Mouse (Mus musculus) hindbrain, postnatal 0 days (tissue): ENCODE data around the gene 4931409K22Rik. TPM values are rescaled to one million over a fixed set of nuclear protein-coding genes. Genes with fewer than 3 reads are reported as not detected.

Source experiments
- ATAC-seq: fragments of 200-750 bp; cut with Nextera tagmentation; 2 replicates; pipeline ENCODE4 v1.8.0; 2017; ENCODE audit warnings: mild to moderate bottlenecking, moderate TSS enrichment, moderate library complexity
- DNase-seq: peaks from one replicate; pipeline ENCODE4 v3.0.0-alpha.2; 2015; ENCODE audit warnings: low spot score
- H3K27ac ChIP-seq: fragments of 300-500 bp; sonication (generic); 2 replicates; pipeline ENCODE4 v1.5.1; 2014; ENCODE audit warnings: mild to moderate bottlenecking
- H3K27me3 ChIP-seq: fragments of 300-500 bp; sonication (generic); 2 replicates; pipeline ENCODE4 v1.6.1; 2014; ENCODE audit warnings: low read length, mixed read lengths; ENCODE audit not compliant: insufficient read depth
- H3K36me3 ChIP-seq: fragments of 300-500 bp; sonication (generic); 2 replicates; pipeline ENCODE4 v1.6.1; 2014; ENCODE audit warnings: low read length, mixed read lengths; ENCODE audit not compliant: insufficient read depth
- H3K4me1 ChIP-seq: fragments of 300-500 bp; sonication (generic); 2 replicates; pipeline ENCODE4 v1.6.1; 2014; ENCODE audit warnings: antibody characterized with exemption, low read length, mixed read lengths; ENCODE audit not compliant: insufficient read depth
- H3K4me2 ChIP-seq: fragments of 300-500 bp; sonication (generic); 2 replicates; pipeline ENCODE4 v1.6.1; 2014; ENCODE audit warnings: low read depth, mild to moderate bottlenecking, low read length, moderate library complexity, mixed read lengths
- H3K4me3 ChIP-seq: fragments of 300-500 bp; sonication (generic); 2 replicates; pipeline ENCODE4 v1.5.1; 2014; ENCODE audit warnings: low read length
- H3K9ac ChIP-seq: fragments of 300-500 bp; sonication (generic); replicated peaks from 2 replicates; pipeline ENCODE4 v1.6.1; 2014; ENCODE audit warnings: mild to moderate bottlenecking, low read length, moderate library complexity, mixed read lengths
- H3K9me3 ChIP-seq: fragments of 300-500 bp; sonication (generic); 2 replicates; pipeline ENCODE4 v1.6.1; 2016; ENCODE audit warnings: low read length, mixed read lengths
- CTCF ChIP-seq: IDR thresholded peaks from 2 replicates; pipeline ENCODE4 v1.5.1; 2016; ENCODE audit warnings: antibody characterized with exemption, control low read depth, low read depth
- whole genome bisulfite sequencing: fragments of 180-500 bp; shearing (Covaris S2); extraction: QIAGEN DNeasy Blood & Tissue Kit; methylation state at CpG from one replicate; pipeline ENCODE4 v1.1.7; 2014; 5-methylcytosine and 5-hydroxymethylcytosine counted together
- polyA plus RNA-seq: library from polyadenylated mRNA; unstranded; fragments of >200 nt; fragmentation: Nextera tagmentation; extraction: Ambion mirVana; gene quantifications from 2 replicates; pipeline ENCODE4 v1.2.1, GENCODE M21; 2015
- total RNA-seq: library from RNA; depleted of rRNA; stranded (reverse); fragments of >200 nt; gene quantifications from 2 replicates; pipeline ENCODE4 v1.2.3, GENCODE M21; 2014

Gene 4931409K22Rik
- total and polyA plus RNA-seq, 2 experiments from 2014 or later: 0.16 TPM; not detected in 1

DNA sequence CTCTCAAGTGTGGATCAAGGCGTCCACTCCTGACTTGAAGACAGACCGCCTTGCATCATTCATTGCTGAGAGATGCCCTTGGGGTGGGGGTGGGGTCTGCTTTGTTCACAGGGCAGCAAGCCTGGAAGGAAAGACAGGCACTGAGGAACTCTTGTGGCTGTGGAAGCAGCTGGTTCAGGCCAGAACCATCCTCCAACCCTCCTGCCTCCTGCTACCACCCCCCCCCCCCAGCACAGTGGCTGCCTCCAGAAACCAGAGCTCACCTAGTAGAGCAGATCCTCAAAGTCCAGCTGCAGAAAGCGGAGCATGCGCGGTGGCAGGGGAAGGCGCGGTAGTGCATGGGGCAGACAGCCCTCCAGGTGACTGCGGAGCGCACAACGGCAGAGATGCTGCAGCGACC, 23.2 kb downstream of the 4931409K22Rik start:
- H3K36me3 ChIP-seq: no peaks in the 10 kb centered on the region
- no peaks in the 10 kb centered on the region for H3K9me3 ChIP-seq
- TF ChIP-seq CTCF: no peak
- no peak overlapping the region for H3K9ac ChIP-seq
- no peak for ATAC-seq
- H3K4me1 ChIP-seq: no peaks in the 10 kb centered on the region
- H3K27ac ChIP-seq: no peak overlapping the region
- 53% methylated on average over 11 of the region's 11 CpGs for WGBS
- no peak for DNase-seq
- H3K4me2 ChIP-seq: no peak overlapping the region
- H3K4me3 ChIP-seq: no peak overlapping the region
- H3K27me3 ChIP-seq: peaks cover 18% of the 10 kb centered on the region

DNA sequence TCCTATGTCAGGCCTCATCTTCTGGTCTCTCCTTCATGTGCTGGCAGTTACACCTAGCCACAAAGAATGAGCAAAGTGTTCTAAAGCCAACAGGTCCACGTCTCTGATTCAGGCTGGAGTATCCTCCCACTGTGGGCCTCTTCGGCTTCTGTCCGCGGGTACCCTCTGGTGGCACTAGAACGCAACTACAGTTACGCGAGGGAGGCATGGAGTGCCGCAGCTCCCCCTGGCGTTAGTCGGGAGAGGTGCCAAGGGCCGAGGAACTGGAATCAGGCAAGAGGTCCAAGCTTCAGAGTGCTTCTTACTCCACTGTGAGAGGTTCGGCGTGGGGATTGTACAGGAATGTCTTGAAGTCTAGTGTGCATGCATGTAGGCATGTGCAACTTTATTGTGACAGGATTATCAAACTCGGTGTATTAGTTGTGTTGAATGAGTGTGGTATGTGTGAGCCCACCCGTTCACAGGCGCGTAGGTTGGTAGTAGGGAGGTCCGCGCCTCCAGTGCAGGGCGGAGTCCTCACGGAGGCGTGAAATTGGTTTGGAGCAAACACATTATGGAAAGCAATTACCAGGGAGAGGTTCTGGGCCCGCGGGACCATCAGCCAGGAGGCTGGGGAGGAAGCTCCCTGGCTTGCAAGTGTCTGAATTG, 26.4 kb downstream of the 4931409K22Rik start:
- no peak overlapping the region for H3K9ac ChIP-seq
- peaks cover 10% of the 10 kb centered on the region; the same call in 1 of the 2 replicates for H3K4me1 ChIP-seq
- no peak overlapping the region for H3K4me2 ChIP-seq
- peaks cover 27% of the 10 kb centered on the region for H3K27me3 ChIP-seq
- WGBS: 15% methylated on average over 24 of the region's 24 CpGs
- H3K36me3 ChIP-seq: no peaks in the 10 kb centered on the region
- H3K4me3 ChIP-seq: no peak overlapping the region
- peak; percentile 94 for DNase-seq
- no peaks in the 10 kb centered on the region for H3K9me3 ChIP-seq
- ATAC-seq: peak; percentile 77
- H3K27ac ChIP-seq: no peak overlapping the region
- peak; percentile 100 for TF ChIP-seq CTCF

DNA sequence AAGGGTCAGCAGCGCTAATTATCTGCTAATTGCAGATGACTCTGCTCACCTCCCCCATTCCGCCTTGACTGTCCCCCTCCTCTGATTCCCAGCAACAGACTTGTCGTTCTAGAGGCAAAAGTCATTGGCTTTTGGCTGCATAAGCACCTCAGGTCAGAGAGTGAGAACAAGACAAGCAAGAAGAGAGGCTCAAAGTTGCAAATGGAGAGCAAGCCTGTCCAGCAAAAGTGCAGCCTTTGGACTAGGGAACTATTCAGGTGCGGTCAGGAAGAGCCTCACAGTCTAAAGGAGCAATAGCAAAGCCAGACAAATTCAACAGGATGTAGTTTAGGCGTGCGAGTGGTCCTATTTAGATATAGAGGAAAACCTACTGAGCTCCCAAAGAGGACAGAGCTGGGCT, 28.8 kb downstream of the 4931409K22Rik start:
- Histone ChIP-seq H3K4me2 (no peak overlapping the region), H3K36me3 (no peaks in the 10 kb centered on the region), H3K9ac (no peak overlapping the region), H3K4me1 (peaks cover 10% of the 10 kb centered on the region; the same call in 1 of the 2 replicates), H3K27me3 (peaks cover 36% of the 10 kb centered on the region), H3K9me3 (no peaks in the 10 kb centered on the region), H3K27ac (no peak overlapping the region), H3K4me3 (no peak overlapping the region)
- WGBS: 15% methylated on average over 6 of the region's 6 CpGs
- DNase-seq (no peak), ATAC-seq (no peak)
- TF ChIP-seq CTCF: no peak

DNA sequence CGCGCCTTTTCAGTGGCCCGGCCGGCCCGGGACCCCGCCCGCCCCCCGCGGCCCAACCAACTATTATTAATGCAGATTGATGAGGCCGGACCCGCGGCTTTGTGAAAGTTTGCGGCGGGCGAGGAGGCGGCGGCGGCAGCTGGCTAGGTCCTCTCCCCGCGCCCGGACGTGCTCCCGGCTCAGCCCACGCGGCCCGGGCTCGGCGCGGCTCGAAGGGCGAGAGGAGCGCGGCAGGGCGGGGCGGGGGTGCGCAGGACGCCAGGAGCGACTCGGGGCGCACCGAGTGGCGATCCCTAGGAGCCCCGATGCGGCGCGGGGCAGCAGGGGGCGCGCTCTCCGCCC, 29.7 kb downstream of the 4931409K22Rik start, which contains the start of gene Gbx1:
Gene Gbx1, minus strand, starts transcription at position 314 of the 342 bp plus-strand sequence.
- no peak within 1 kb of the TSS for H3K27ac ChIP-seq
- ATAC-seq: no peak
- no peaks in the 10 kb centered on the region for H3K9me3 ChIP-seq

DNA sequence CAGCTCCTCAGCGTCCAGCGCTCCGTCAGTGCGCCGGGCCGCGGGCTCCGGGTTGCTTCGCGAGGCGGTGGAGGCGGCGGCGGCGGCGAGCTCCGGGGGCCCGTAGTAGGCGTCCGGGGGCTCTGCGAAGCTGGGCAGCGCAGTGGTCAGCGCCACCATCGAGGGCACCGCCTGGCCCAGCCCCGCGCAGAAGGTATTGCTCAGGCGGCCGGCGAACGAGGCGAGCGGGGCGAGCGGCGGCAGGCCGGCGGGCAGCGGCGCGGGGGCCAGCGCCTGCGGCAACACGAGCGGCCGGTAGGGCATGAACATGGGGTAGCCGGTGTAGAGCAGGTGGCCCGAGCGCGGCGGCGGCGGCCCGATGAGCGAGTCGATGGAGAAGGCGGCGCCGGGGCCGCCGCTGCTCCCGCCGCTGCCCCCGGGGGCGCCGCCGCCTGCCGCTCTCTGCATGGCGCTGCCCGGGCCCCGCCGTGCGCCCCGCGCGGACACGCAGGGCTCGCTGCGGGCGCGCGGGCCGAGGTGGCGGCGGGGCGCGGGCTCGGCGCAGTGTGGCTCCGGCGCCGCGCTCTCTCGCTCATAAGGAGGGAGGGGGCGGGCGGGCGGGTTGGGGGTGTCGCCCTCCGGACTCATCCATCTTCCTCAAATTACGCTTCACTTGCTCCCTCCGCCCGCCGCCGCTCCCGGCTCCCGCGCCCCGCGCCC, 30.3 kb downstream of the 4931409K22Rik start:
- H3K4me3 ChIP-seq: peak overlapping the region; percentile 46
- peak overlapping the region; percentile 45; the same call in 1 of the 2 replicates for H3K9ac ChIP-seq
- H3K27ac ChIP-seq: no peak overlapping the region
- peaks cover 10% of the 10 kb centered on the region; the same call in 1 of the 2 replicates for H3K4me1 ChIP-seq
- H3K9me3 ChIP-seq: no peaks in the 10 kb centered on the region
- DNase-seq (peak; percentile 24), ATAC-seq (peak; percentile 46; the same call in 1 of the 2 replicates)
- peak overlapping the region; percentile 88 for H3K4me2 ChIP-seq
- H3K36me3 ChIP-seq: no peaks in the 10 kb centered on the region
- 1% methylated on average over 51 of the region's 109 CpGs for WGBS
- H3K27me3 ChIP-seq: peaks cover 36% of the 10 kb centered on the region
- TF ChIP-seq CTCF: no peak

More for the DNA sequence above, 29.7 kb downstream of the 4931409K22Rik start, which contains the start of gene Gbx1:
- peak within 1 kb of the TSS; percentile 88 for H3K4me2 ChIP-seq
- H3K27me3 ChIP-seq: peaks cover 36% of the 10 kb centered on the region
- peak within 1 kb of the TSS; percentile 45; the same call in 1 of the 2 replicates for H3K9ac ChIP-seq
- peak within 1 kb of the TSS; percentile 46 for H3K4me3 ChIP-seq
- TF ChIP-seq CTCF: no peak
- WGBS: under 1% methylated on average over 40 of the region's 49 CpGs
- peaks cover 10% of the 10 kb centered on the region; the same call in 1 of the 2 replicates for H3K4me1 ChIP-seq
- no peaks in the 10 kb centered on the region for H3K36me3 ChIP-seq
- DNase-seq: no peak

DNA sequence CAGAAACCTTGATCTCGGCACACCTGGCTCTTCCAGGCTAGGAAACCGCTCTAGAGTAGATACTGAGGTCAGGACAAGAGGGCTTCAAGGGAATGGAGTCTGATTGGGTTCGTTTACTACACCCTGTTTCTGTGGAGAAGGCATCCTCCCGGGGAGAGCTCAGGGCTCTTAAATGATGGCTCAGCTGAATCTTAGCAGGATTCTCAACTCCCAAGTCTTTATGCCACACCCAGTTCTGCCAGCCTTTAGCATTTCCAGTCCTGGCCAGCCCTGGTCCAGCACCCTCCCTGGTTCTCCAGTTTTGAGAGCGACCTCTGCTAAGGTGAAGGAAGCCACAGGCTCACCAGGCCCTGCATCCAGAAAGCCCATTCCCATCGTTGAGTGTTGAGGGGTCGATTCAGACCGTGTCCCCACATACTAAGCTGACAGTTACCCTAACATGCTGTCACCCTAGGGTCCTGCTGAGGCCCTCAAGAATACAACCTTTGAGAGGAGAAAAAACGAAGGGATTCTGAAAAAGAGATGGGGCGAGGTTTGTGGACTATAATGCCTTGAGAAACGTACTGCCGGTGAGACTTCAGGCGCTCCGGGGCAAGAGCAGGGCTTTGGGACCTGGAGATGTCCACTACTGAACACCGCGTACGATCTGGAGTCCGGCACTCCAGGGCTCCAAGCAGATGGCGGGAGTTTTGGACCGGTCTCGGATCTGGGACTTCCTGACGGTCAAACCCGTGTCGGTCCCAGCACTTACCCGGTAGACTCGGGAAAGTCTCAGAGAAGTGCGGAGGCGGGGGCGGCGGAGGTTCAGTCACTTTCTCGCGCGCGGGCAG, 31.0 kb downstream of the 4931409K22Rik start:
- 4% methylated on average over 28 of the region's 34 CpGs for WGBS

More for the DNA sequence above, 31.0 kb downstream of the 4931409K22Rik start:
- DNase-seq: no peak
- H3K4me1 ChIP-seq: peaks cover 10% of the 10 kb centered on the region; the same call in 1 of the 2 replicates
- H3K4me2 ChIP-seq: peak overlapping the region; percentile 88
- no peak overlapping the region for H3K27ac ChIP-seq
- TF ChIP-seq CTCF: no peak
- no peaks in the 10 kb centered on the region for H3K9me3 ChIP-seq
- ATAC-seq: no peak
- peaks cover 36% of the 10 kb centered on the region for H3K27me3 ChIP-seq
- H3K9ac ChIP-seq: no peak overlapping the region
- no peaks in the 10 kb centered on the region for H3K36me3 ChIP-seq
- peak overlapping the region; percentile 46 for H3K4me3 ChIP-seq
